Mouse (Mus musculus) liver, embryonic 13.5 days (tissue): ENCODE results near the gene Fam69a. TPM values are rescaled to one million over a fixed set of nuclear protein-coding genes. Genes with fewer than 3 reads are reported as not detected.
"Not testable (repeated sequence)": the region's sequence is repeated elsewhere in the genome, so short reads cannot be mapped to it uniquely, and the experiment has no call there.

ENCODE experiments used
- ATAC-seq: fragments of 200-750 bp; cut with Nextera tagmentation; 2 replicates; pipeline ENCODE4 v1.8.0; 2017; ENCODE audit warnings: low read depth, mild to moderate bottlenecking, moderate number of reproducible peaks, moderate library complexity
- DNase-seq: peaks from one replicate; pipeline ENCODE4 v3.0.0; 2022
- H3K27ac ChIP-seq: fragments of 300-500 bp; sonication (generic); 2 replicates; pipeline ENCODE4 v1.5.1; 2015; ENCODE audit warnings: moderate library complexity, mild to moderate bottlenecking, inconsistent platforms
- H3K27me3 ChIP-seq: fragments of 300-500 bp; sonication (generic); 2 replicates; pipeline ENCODE4 v1.6.1; 2015; ENCODE audit warnings: mild to moderate bottlenecking, inconsistent platforms
- H3K36me3 ChIP-seq: fragments of 300-500 bp; sonication (generic); 2 replicates; pipeline ENCODE4 v1.6.1; 2015; ENCODE audit warnings: mild to moderate bottlenecking, inconsistent platforms
- H3K4me1 ChIP-seq: fragments of 300-500 bp; sonication (generic); replicated peaks from 2 replicates; pipeline ENCODE4 v1.6.1; 2015; ENCODE audit warnings: inconsistent platforms
- H3K4me2 ChIP-seq: fragments of 300-500 bp; sonication (generic); 2 replicates; pipeline ENCODE4 v1.6.1; 2015; ENCODE audit warnings: inconsistent platforms, mild to moderate bottlenecking, moderate library complexity
- H3K4me3 ChIP-seq: fragments of 300-500 bp; sonication (generic); replicated peaks from 2 replicates; pipeline ENCODE4 v1.5.1; 2015; ENCODE audit warnings: mild to moderate bottlenecking, inconsistent platforms
- H3K9ac ChIP-seq: fragments of 300-500 bp; sonication (generic); 2 replicates; pipeline ENCODE4 v1.6.1; 2015; ENCODE audit warnings: mild to moderate bottlenecking, inconsistent platforms
- H3K9me3 ChIP-seq: fragments of 300-500 bp; sonication (generic); replicated peaks from 2 replicates; pipeline ENCODE4 v1.6.1; 2016; ENCODE audit warnings: inconsistent platforms
- WGBS: fragments of 180-500 bp; shearing (Covaris S2); methylation state at CpG from one replicate; pipeline ENCODE4 v1.1.7; 2015; ENCODE audit not compliant: insufficient replicate concordance; 5-methylcytosine and 5-hydroxymethylcytosine counted together
- polyA plus RNA-seq: library from polyadenylated mRNA; unstranded; fragments of >200 nt; fragmentation: Nextera tagmentation; extraction: Ambion mirVana; gene quantifications from 2 replicates; pipeline ENCODE4 v1.2.1, GENCODE M21; 2015

Fam69a gene
- polyA plus RNA-seq, 1 experiment from 2014 or later = 11.3 TPM

GRCm38 (mm10) chr5:107900206-107901013 lies 86.5 kb downstream of the Fam69a start, which contains the start of gene Rpl5:
Rpl5 (plus strand) TSS chr5:107900502.
- peak within 1 kb of the TSS; percentile 81 for H3K27ac ChIP-seq
- H3K9me3 ChIP-seq = no peaks in the 10 kb centered on the region
- peaks cover 5% of the 10 kb centered on the region for H3K27me3 ChIP-seq
- H3K4me3 ChIP-seq = peak within 1 kb of the TSS; percentile 99
- DNase-seq = peak; percentile 90
- peak within 1 kb of the TSS; percentile 97 for H3K9ac ChIP-seq
- peak within 1 kb of the TSS; percentile 77 for H3K4me2 ChIP-seq
- WGBS = 3% methylated on average over 66 of the region's 66 CpGs
- ATAC-seq = peak; percentile 95
- H3K4me1 ChIP-seq = peaks cover 35% of the 10 kb centered on the region
- H3K36me3 ChIP-seq = peaks cover 36% of the 10 kb centered on the region

GRCm38 (mm10) chr5:107896265-107896664 lies 90.6 kb downstream of the Fam69a start:
- Histone ChIP-seq H3K9me3 (no peaks in the 10 kb centered on the region), H3K4me3 (no peak overlapping the region)
- 58% methylated on average over 1 of the region's 1 CpGs for WGBS

GRCm38 (mm10) chr5:107894676-107895075 lies 92.2 kb downstream of the Fam69a start:
- H3K9me3 ChIP-seq = no peaks in the 10 kb centered on the region
- no peak overlapping the region for H3K4me3 ChIP-seq
- no peak overlapping the region for H3K4me2 ChIP-seq
- ATAC-seq (no peak), DNase-seq (no peak)
- peaks cover 9% of the 10 kb centered on the region; the same call in 1 of the 2 replicates for H3K4me1 ChIP-seq
- H3K9ac ChIP-seq = no peak overlapping the region
- WGBS = 58% methylated on average over 7 of the region's 7 CpGs
- no peaks in the 10 kb centered on the region for H3K36me3 ChIP-seq
- H3K27ac ChIP-seq = no peak overlapping the region
- H3K27me3 ChIP-seq = peaks cover 5% of the 10 kb centered on the region

More at GRCm38 (mm10) chr5:107896265-107896664, 90.6 kb downstream of the Fam69a start:
- H3K9ac ChIP-seq = no peak overlapping the region
- DNase-seq (no peak), ATAC-seq (no peak)
- H3K36me3 ChIP-seq = no peaks in the 10 kb centered on the region
- H3K4me2 ChIP-seq = no peak overlapping the region
- no peak overlapping the region for H3K27ac ChIP-seq
- H3K27me3 ChIP-seq = peaks cover 5% of the 10 kb centered on the region
- peaks cover 8% of the 10 kb centered on the region for H3K4me1 ChIP-seq

GRCm38 (mm10) chr5:107891515-107891914 lies 95.4 kb downstream of the Fam69a start:
- 71% methylated on average over 1 of the region's 1 CpGs for WGBS
- not testable (repeated sequence) for H3K9me3 ChIP-seq, H3K27ac ChIP-seq, H3K36me3 ChIP-seq, ATAC-seq, H3K9ac ChIP-seq, H3K4me1 ChIP-seq, H3K4me2 ChIP-seq, DNase-seq, H3K4me3 ChIP-seq, H3K27me3 ChIP-seq

GRCm38 (mm10) chr5:107889994-107890888 lies 96.6 kb downstream of the Fam69a start:
- Histone ChIP-seq H3K9me3 (no peaks in the 10 kb centered on the region), H3K27ac (peak overlapping the region; percentile 56), H3K36me3 (no peaks in the 10 kb centered on the region), H3K4me3 (no peak overlapping the region), H3K27me3 (no peaks in the 10 kb centered on the region), H3K9ac (peak overlapping the region; percentile 22; the same call in 1 of the 2 replicates), H3K4me2 (no peak overlapping the region), H3K4me1 (0 out of 2 replicates have a peak, but pooled peaks cover 4% of the 10 kb centered on the region)
- ATAC-seq = peak; percentile 36; the same call in 1 of the 2 replicates
- 54% methylated on average over 9 of the region's 9 CpGs for WGBS
- no peak for DNase-seq

- Histone ChIP-seq H3K27ac (peak overlapping the region; percentile 58), H3K9ac (no peak overlapping the region), H3K4me2 (no peak overlapping the region), H3K36me3 (no peaks in the 10 kb centered on the region), H3K9me3 (no peaks in the 10 kb centered on the region), H3K4me3 (no peak overlapping the region), H3K27me3 (0 out of 2 replicates have a peak, but pooled peaks cover 3% of the 10 kb centered on the region), H3K4me1 (peaks cover 10% of the 10 kb centered on the region)
- 59% methylated on average over 5 of the region's 5 CpGs for WGBS
- ATAC-seq (peak; percentile 51), DNase-seq (no peak)
These were observed 106.2 kb downstream of the Fam69a start for GRCm38 (mm10) chr5:107880710-107881109.

GRCm38 (mm10) chr5:107877053-107877452 lies 109.8 kb downstream of the Fam69a start:
- no peak overlapping the region for H3K27ac ChIP-seq
- H3K4me1 ChIP-seq = peaks cover 36% of the 10 kb centered on the region
- 78% methylated on average over 1 of the region's 1 CpGs for WGBS
- ATAC-seq (no peak), DNase-seq (no peak)
- H3K36me3 ChIP-seq = peaks cover 9% of the 10 kb centered on the region
- no peaks in the 10 kb centered on the region for H3K9me3 ChIP-seq
- no peak overlapping the region for H3K4me2 ChIP-seq
- no peak overlapping the region for H3K4me3 ChIP-seq
- H3K9ac ChIP-seq = no peak overlapping the region
- no peaks in the 10 kb centered on the region for H3K27me3 ChIP-seq

- DNase-seq (no peak), ATAC-seq (peak; percentile 47)
- peak overlapping the region; percentile 46; the same call in 1 of the 2 replicates for H3K9ac ChIP-seq
- H3K4me1 ChIP-seq = peaks cover 54% of the 10 kb centered on the region
- peak overlapping the region; percentile 39 for H3K4me2 ChIP-seq
- peak overlapping the region; percentile 100 for H3K27ac ChIP-seq
- H3K4me3 ChIP-seq = no peak overlapping the region
- H3K27me3 ChIP-seq = no peaks in the 10 kb centered on the region
- no peaks in the 10 kb centered on the region for H3K9me3 ChIP-seq
- peaks cover 22% of the 10 kb centered on the region for H3K36me3 ChIP-seq
These were observed 111.6 kb downstream of the Fam69a start for GRCm38 (mm10) chr5:107875261-107875611.

GRCm38 (mm10) chr5:107874561-107875260 lies 112.2 kb downstream of the Fam69a start, which contains the start of gene Evi5:
Evi5 (minus strand) TSS chr5:107875107.
- Histone ChIP-seq H3K36me3 (peaks cover 23% of the 10 kb centered on the region), H3K27me3 (no peaks in the 10 kb centered on the region), H3K27ac (peak within 1 kb of the TSS; percentile 100), H3K4me3 (peak within 1 kb of the TSS; percentile 76), H3K9me3 (no peaks in the 10 kb centered on the region), H3K4me2 (peak within 1 kb of the TSS; percentile 70), H3K9ac (peak within 1 kb of the TSS; percentile 87), H3K4me1 (peaks cover 59% of the 10 kb centered on the region)
- DNase-seq (peak; percentile 70), ATAC-seq (peak; percentile 90)
- WGBS = 25% methylated on average over 4 of the region's 4 CpGs

GRCm38 (mm10) chr5:107873886-107874302 lies 113.0 kb downstream of the Fam69a start:
- peak overlapping the region; percentile 100 for H3K27ac ChIP-seq
- DNase-seq (peak; percentile 74), ATAC-seq (peak; percentile 70)
- peak overlapping the region; percentile 76 for H3K4me3 ChIP-seq
- H3K4me1 ChIP-seq = peaks cover 64% of the 10 kb centered on the region
- H3K4me2 ChIP-seq = peak overlapping the region; percentile 70
- peak overlapping the region; percentile 87 for H3K9ac ChIP-seq
- peaks cover 23% of the 10 kb centered on the region for H3K36me3 ChIP-seq
- H3K27me3 ChIP-seq = no peaks in the 10 kb centered on the region
- no peaks in the 10 kb centered on the region for H3K9me3 ChIP-seq
- 18% methylated on average over 7 of the region's 7 CpGs for WGBS
